Mouse (Mus musculus) T-helper 17 cell (primary cell): ENCODE data around the gene Pask.

ENCODE experiments used
- in situ Hi-C, 2 experiments: fragments of 300-600 bp; cut with MboI, MseI; formaldehyde crosslinking; loops; 1 replicate in 1 of 2; 2 replicates in 1 of 2; pipeline ENCODE4 v1.15.1; 2025; ENCODE audit warnings: high pct_unique_total_duplicates in 2 of 2

Pask gene

GRCm38 (mm10) chr1:93289678-93290214, 53.5 kb downstream of the Pask start:
- in situ Hi-C loops = no loop called here

GRCm38 (mm10) chr1:93277041-93277440, 66.2 kb downstream of the Pask start:
- in situ Hi-C loops = no loop called here

- in situ Hi-C loops = no loop called here
These were observed 67.7 kb downstream of the Pask start for GRCm38 (mm10) chr1:93275561-93275960.

GRCm38 (mm10) chr1:93272409-93272821, 70.9 kb downstream of the Pask start:
- in situ Hi-C loops = no loop called here

- in situ Hi-C loops = no loop called here
These were observed 71.5 kb downstream of the Pask start for GRCm38 (mm10) chr1:93271751-93272150.

DNA sequence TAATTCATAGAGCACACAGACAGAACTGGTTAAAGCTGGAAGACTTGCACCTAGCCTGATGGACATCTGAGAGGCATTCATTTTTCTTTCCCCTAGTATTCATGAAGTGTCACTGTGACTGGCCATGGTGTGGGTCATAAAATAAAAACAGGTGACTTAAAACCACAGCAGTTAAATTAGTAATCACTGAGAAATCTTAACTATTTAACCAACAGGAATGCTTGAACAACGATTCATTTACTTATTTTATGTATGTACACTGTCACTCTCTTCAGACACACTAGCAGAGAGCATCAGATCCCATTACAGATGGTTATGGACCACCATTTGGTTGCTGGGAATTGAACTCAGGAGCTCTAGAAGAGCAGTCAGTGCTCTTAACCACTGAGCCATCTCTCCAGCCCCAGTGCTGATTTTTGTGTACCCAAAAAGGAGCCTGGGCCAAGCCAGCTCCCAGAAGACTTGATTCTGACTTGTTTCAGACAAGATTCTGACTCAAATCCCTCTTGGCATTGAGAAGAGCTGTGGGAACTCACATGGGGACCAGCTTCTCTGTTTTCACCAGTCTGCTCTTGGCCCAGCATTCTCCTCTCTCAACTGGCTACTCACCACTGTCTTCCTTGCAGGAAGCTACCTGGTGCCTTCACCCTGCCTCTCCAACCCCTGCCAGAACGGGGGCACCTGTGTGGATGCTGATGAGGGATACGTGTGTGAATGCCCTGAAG, 72.6 kb downstream of the Pask start:
- in situ Hi-C loops = no loop called here

DNA sequence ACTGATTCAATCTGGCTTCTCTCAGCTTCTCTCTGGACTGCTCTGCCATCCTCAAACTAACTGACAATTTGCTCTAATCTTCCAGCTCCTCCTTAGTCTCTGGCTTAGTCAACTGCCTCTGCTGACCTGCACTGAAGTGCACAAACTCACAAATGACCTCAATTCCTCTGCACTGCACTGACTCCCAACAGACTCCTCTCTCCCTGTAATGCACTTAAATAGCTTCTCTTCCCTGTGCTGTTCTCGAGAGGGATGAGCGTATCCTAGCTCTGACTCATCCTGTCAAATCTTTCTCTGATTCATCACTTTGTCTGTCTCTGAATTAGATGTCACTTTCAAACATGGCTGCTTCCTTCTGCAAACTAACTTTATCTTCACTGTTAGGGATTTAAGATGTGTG, 75.0 kb downstream of the Pask start:
- in situ Hi-C loops = no loop called here

DNA sequence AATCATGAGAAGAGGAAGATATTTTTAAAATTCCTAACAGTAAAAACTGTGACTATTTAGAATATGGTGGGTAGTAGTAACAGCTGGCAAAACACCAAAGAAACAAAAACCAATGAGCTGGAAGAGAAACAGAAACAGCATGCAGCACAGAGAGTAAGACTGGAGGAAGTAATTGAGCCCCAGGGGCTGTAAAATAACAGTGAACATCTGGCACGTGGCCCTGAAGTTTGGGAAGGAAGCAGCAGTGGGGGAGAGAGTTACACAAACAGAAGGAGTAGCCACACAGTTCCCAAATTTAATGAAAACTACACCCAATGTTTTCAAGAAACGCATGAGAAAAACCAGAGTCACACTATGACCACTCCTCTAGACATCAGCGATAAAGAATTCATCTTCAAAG, 76.1 kb downstream of the Pask start:
- in situ Hi-C loops = no loop called here
